Mouse (Mus musculus) kidney, adult 2 months (tissue): ENCODE results near the gene Unc45b.

Experiments used
- CTCF ChIP-seq: fragments of 200-500 bp; conservative IDR thresholded peaks from 2 replicates; pipeline ENCODE4 v1.5.1; 2011; ENCODE audit warnings: low read depth, mild to moderate bottlenecking, control low read depth, low read length, moderate library complexity, mixed read lengths; ENCODE audit not compliant: insufficient read depth, insufficient read length
- POLR2A ChIP-seq: fragments of 200-500 bp; IDR thresholded peaks from one replicate; pipeline ENCODE4 v1.6.1; 2011; ENCODE audit warnings: low read depth, low read length, control low read depth

GRCm38 (mm10) chr11:82949036-82949435 is 38.7 kb downstream of the Unc45b start:
- TF ChIP-seq CTCF (no peak), POLR2A (no peak)
